Mouse (Mus musculus): ENCODE results near the gene Yif1a. TPM values are rescaled to one million over a fixed set of nuclear protein-coding genes. Genes with fewer than 3 reads are reported as not detected.
A peak's percentile ranks its signal among the peaks of the same experiment; 100 is the strongest.

Gene Yif1a
- polyA plus RNA-seq, 1 experiment from 2014 or later: 128 TPM

GRCm38 (mm10) chr19:5065104-5065503 lies 23.2 kb upstream of the Yif1a start:
- 0 out of 2 replicates have a peak overlapping the region, but pooled peaks have one; percentile 20 for H3K27ac ChIP-seq (replicated peaks)
- TF ChIP-seq EP300 (optimal IDR thresholded peaks at IDR 0.05) (no peak), CTCF (IDR thresholded peaks at IDR 0.05; ENCODE audit: low read depth) (no peak)
- WGBS: 36% methylated on average over 7 of the region's 7 CpGs
- no peak overlapping the region for H3K4me2 ChIP-seq (replicated peaks; ENCODE audit: low read depth)
- no peaks in the 10 kb centered on the region for H3K36me3 ChIP-seq (ENCODE audit: control insufficient read depth, insufficient read depth, low read length)
- no peak for ATAC-seq (ENCODE audit: low FRiP score, low TSS enrichment)
- peaks cover 14% of the 10 kb centered on the region; the same call in 1 of the 2 replicates for H3K4me1 ChIP-seq (replicated peaks; ENCODE audit: control insufficient read depth, insufficient read depth)
- no peaks in the 10 kb centered on the region; the same call in 1 of the 2 replicates for H3K27me3 ChIP-seq (ENCODE audit: control insufficient read depth, insufficient read depth, low read length)
- no peak overlapping the region for H3K9ac ChIP-seq (ENCODE audit: low read length)
- DNase-seq (ENCODE audit: low spot score): no peak
- H3K4me3 ChIP-seq (ENCODE audit: low read depth, low read length): no peak overlapping the region
- H3K9me3 ChIP-seq (ENCODE audit: control insufficient read depth, low read length): no peaks in the 10 kb centered on the region

- peak overlapping the region; percentile 73 for H3K4me2 ChIP-seq (replicated peaks; ENCODE audit: low read depth)
- H3K27me3 ChIP-seq (ENCODE audit: control insufficient read depth, insufficient read depth, low read length): no peaks in the 10 kb centered on the region; the same call in 1 of the 2 replicates
- DNase-seq (ENCODE audit: low spot score) (no peak), ATAC-seq (ENCODE audit: low FRiP score, low TSS enrichment) (peak; percentile 3; the same call in 1 of the 2 replicates)
- H3K9ac ChIP-seq (ENCODE audit: low read length): peak overlapping the region; percentile 41
- TF ChIP-seq EP300 (optimal IDR thresholded peaks at IDR 0.05) (no peak), CTCF (IDR thresholded peaks at IDR 0.05; ENCODE audit: low read depth) (no peak)
- H3K4me1 ChIP-seq (replicated peaks; ENCODE audit: control insufficient read depth, insufficient read depth): peaks cover 9% of the 10 kb centered on the region; the same call in 1 of the 2 replicates
- H3K36me3 ChIP-seq (ENCODE audit: control insufficient read depth, insufficient read depth, low read length): no peaks in the 10 kb centered on the region
- WGBS: 4% methylated on average over 15 of the region's 15 CpGs
- peak overlapping the region; percentile 93 for H3K27ac ChIP-seq (replicated peaks)
- H3K4me3 ChIP-seq (ENCODE audit: low read depth, low read length): peak overlapping the region; percentile 60
- H3K9me3 ChIP-seq (ENCODE audit: control insufficient read depth, low read length): no peaks in the 10 kb centered on the region
These were observed 21.1 kb upstream of the Yif1a start for GRCm38 (mm10) chr19:5067040-5067799.

GRCm38 (mm10) chr19:5067867-5068569 lies 20.3 kb upstream of the Yif1a start, which contains the start of gene Cd248:
TSS of gene Cd248 (plus strand) at chr19:5068078.
- Histone ChIP-seq H3K27ac (replicated peaks) (peak within 1 kb of the TSS; percentile 93), H3K4me2 (replicated peaks; ENCODE audit: low read depth) (peak within 1 kb of the TSS; percentile 73), H3K27me3 (ENCODE audit: control insufficient read depth, insufficient read depth, low read length) (no peaks in the 10 kb centered on the region; the same call in 1 of the 2 replicates), H3K4me1 (replicated peaks; ENCODE audit: control insufficient read depth, insufficient read depth) (peaks cover 9% of the 10 kb centered on the region; the same call in 1 of the 2 replicates), H3K9me3 (ENCODE audit: control insufficient read depth, low read length) (no peaks in the 10 kb centered on the region), H3K36me3 (ENCODE audit: control insufficient read depth, insufficient read depth, low read length) (no peaks in the 10 kb centered on the region), H3K9ac (ENCODE audit: low read length) (peak within 1 kb of the TSS; percentile 68), H3K4me3 (ENCODE audit: low read depth, low read length) (peak within 1 kb of the TSS; percentile 60)
- TF ChIP-seq CTCF (IDR thresholded peaks at IDR 0.05; ENCODE audit: low read depth) (no peak), EP300 (optimal IDR thresholded peaks at IDR 0.05) (no peak)
- peak; percentile 46; the same call in 1 of the 2 replicates for ATAC-seq (ENCODE audit: low FRiP score, low TSS enrichment)
- 1% methylated on average over 52 of the region's 56 CpGs for WGBS
- peak; percentile 70 for DNase-seq (ENCODE audit: low spot score)

- Histone ChIP-seq H3K4me1 (replicated peaks; ENCODE audit: control insufficient read depth, insufficient read depth) (peaks cover 9% of the 10 kb centered on the region; the same call in 1 of the 2 replicates), H3K27ac (replicated peaks) (peak overlapping the region; percentile 93), H3K36me3 (ENCODE audit: control insufficient read depth, insufficient read depth, low read length) (no peaks in the 10 kb centered on the region), H3K4me2 (replicated peaks; ENCODE audit: low read depth) (peak overlapping the region; percentile 73), H3K9ac (ENCODE audit: low read length) (peak overlapping the region; percentile 68), H3K9me3 (ENCODE audit: control insufficient read depth, low read length) (no peaks in the 10 kb centered on the region), H3K27me3 (ENCODE audit: control insufficient read depth, insufficient read depth, low read length) (no peaks in the 10 kb centered on the region; the same call in 1 of the 2 replicates), H3K4me3 (ENCODE audit: low read depth, low read length) (peak overlapping the region; percentile 60)
- WGBS: 29% methylated on average over 21 of the region's 21 CpGs
- no peak for DNase-seq (ENCODE audit: low spot score)
- TF ChIP-seq EP300 (optimal IDR thresholded peaks at IDR 0.05) (no peak), CTCF (IDR thresholded peaks at IDR 0.05; ENCODE audit: low read depth) (peak; percentile 23; the same call in 1 of the 2 replicates)
- ATAC-seq (ENCODE audit: low FRiP score, low TSS enrichment): no peak
These were observed 19.6 kb upstream of the Yif1a start for GRCm38 (mm10) chr19:5068570-5069234.

GRCm38 (mm10) chr19:5069486-5069885 lies 18.9 kb upstream of the Yif1a start:
- no peaks in the 10 kb centered on the region for H3K9me3 ChIP-seq (ENCODE audit: control insufficient read depth, low read length)
- ATAC-seq (ENCODE audit: low FRiP score, low TSS enrichment) (no peak), DNase-seq (ENCODE audit: low spot score) (no peak)
- H3K27me3 ChIP-seq (ENCODE audit: control insufficient read depth, insufficient read depth, low read length): no peaks in the 10 kb centered on the region; the same call in 1 of the 2 replicates
- no peaks in the 10 kb centered on the region for H3K36me3 ChIP-seq (ENCODE audit: control insufficient read depth, insufficient read depth, low read length)
- H3K4me2 ChIP-seq (replicated peaks; ENCODE audit: low read depth): peak overlapping the region; percentile 73
- peak overlapping the region; percentile 68; the same call in 1 of the 2 replicates for H3K9ac ChIP-seq (ENCODE audit: low read length)
- peak overlapping the region; percentile 60 for H3K4me3 ChIP-seq (ENCODE audit: low read depth, low read length)
- H3K27ac ChIP-seq (replicated peaks): no peak overlapping the region
- TF ChIP-seq CTCF (IDR thresholded peaks at IDR 0.05; ENCODE audit: low read depth) (no peak), EP300 (optimal IDR thresholded peaks at IDR 0.05) (no peak)
- H3K4me1 ChIP-seq (replicated peaks; ENCODE audit: control insufficient read depth, insufficient read depth): peaks cover 9% of the 10 kb centered on the region; the same call in 1 of the 2 replicates
- WGBS: 84% methylated on average over 5 of the region's 5 CpGs
